Mouse (Mus musculus) cortical plate, adult 2 months (tissue): ENCODE data around the gene Gm11214.

Experiments used
- CTCF ChIP-seq: fragments of 200-500 bp; IDR thresholded peaks from 2 replicates; pipeline ENCODE4 v1.5.1; 2011; ENCODE audit warnings: mild to moderate bottlenecking, control low read depth, low read length; ENCODE audit not compliant: insufficient read depth; ENCODE audit errors: extremely low read depth
- POLR2A ChIP-seq: fragments of 200-500 bp; IDR thresholded peaks from 2 replicates; pipeline ENCODE4 v1.6.1; 2011; ENCODE audit warnings: mild to moderate bottlenecking, low read length, control low read depth; ENCODE audit not compliant: insufficient read depth; ENCODE audit errors: extremely low read depth

DNA sequence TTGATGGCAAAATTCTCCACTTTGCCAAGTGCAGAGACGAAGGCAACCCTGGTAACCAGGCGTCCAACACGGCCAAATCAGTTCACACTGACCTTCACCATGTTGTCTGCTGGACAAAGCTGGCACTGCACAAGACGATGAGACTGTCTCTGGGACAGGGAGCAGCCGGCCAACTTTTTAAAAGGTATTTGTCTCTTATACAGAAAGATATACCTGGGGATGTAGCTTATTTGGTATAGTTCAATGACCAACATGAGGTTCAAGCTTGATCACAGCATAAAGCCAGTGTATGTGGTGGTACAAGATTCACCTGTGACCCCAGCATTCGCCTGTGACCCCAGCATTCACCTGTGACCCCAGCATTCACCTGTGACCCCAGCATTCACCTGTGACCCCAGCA, at the start of gene Gm11214:
- TF ChIP-seq POLR2A = no peak
- TF ChIP-seq CTCF = no peak
